Mouse (Mus musculus): Measurements from ENCODE around the gene Ilf2.

DNA sequence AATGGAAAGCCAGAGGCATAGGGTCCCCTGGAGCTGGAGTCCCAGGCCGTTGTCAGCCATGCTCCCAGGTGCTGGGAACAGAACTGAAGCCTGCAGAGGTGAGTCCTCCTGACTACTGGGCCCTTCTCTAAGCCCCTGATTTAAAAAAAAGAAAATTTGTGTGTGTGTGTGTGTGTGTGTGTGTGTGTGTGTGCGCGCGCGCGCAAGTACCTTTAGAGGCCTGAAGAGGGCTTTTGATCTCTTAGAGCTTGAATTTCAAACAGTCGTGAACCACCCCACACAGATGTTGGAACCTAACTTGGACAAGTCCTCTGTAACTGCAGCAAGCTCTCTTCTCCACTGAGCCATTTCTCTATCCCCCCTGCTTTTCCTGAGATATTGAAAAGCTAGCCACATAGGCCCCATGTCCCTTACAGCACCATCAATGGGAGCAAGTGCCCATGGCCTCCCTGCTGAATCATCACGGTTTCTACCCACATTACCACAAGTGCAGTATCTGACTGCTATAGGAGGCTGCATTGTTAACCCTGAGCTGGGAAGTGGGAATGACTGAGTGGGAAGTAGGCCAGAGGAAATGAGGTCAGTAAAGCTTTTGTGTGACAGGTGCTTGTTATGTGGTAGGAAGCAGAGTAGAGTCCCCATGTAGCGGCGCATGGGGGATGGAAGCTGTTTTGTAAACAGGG is 8.2 kb upstream of the Ilf2 start:
- TF ChIP-seq POLR2A (IDR thresholded peaks at IDR 0.05; ENCODE audit: borderline replicate concordance, extremely low read depth, insufficient read depth, insufficient read length, poor library complexity, severe bottlenecking) = no peak
- TF ChIP-seq CTCF (IDR thresholded peaks at IDR 0.05; ENCODE audit: borderline replicate concordance, extremely low read depth, insufficient read depth, insufficient read length) = no peak
